Mouse (Mus musculus) effector memory CD4-positive, alpha-beta T cell, adult 5 months (primary cell): ENCODE measurements around the gene Oas1f. TPM values are rescaled to one million over a fixed set of nuclear protein-coding genes. Genes with fewer than 3 reads are reported as not detected.

Experiments used
- polyA plus RNA-seq: library from polyadenylated mRNA; unstranded; fragments of 100-300 nt; shearing (Covaris generic); gene quantifications from one replicate; pipeline ENCODE4 v1.2.1, GENCODE M21; 2017

The Oas1f gene
- polyA plus RNA-seq, result not detected

GRCm38 (mm10) chr5:120847067-120847466 lies at the start of gene Oas1f:
Oas1f (plus strand) TSS chr5:120847367.

GRCm38 (mm10) chr5:120811951-120812819 lies 35.0 kb upstream of the Oas1f start, which contains the start of gene Oas1c:
Oas1c (minus strand) TSS chr5:120812514.

GRCm38 (mm10) chr5:120861121-120861520 lies 14.0 kb downstream of the Oas1f start, which contains the start of gene Oas1h:
Oas1h (plus strand) TSS chr5:120861421.

GRCm38 (mm10) chr5:120887413-120887812 lies 40.2 kb downstream of the Oas1f start, which contains the start of gene Oas1g:
Oas1g (minus strand) TSS chr5:120887613.

GRCm38 (mm10) chr5:120906791-120907733 lies 59.9 kb downstream of the Oas1f start, which contains the start of gene Oas1a:
Oas1a (minus strand) TSS chr5:120907521.

Other genes with a start within 250 kb of the Oas1f start
- 3.3 TPM for gene Rita1, start 234.8 kb upstream of the Oas1f start, polyA plus RNA-seq
- gene Ddx54, start 234.6 kb upstream of the Oas1f start, polyA plus RNA-seq, result 75.4 TPM
- gene Cfap73, start 213.1 kb upstream of the Oas1f start, polyA plus RNA-seq, result not detected
- 9.0 TPM for gene Rasal1, start 198.6 kb upstream of the Oas1f start, polyA plus RNA-seq
- gene Dtx1, start 135.4 kb upstream of the Oas1f start, polyA plus RNA-seq, result 243 TPM
- gene Oas2, start 97.5 kb upstream of the Oas1f start, polyA plus RNA-seq, result 0.76 TPM
- gene Oas3, start 69.7 kb upstream of the Oas1f start, polyA plus RNA-seq, result 15.3 TPM
- gene Oas1e, start 51.8 kb upstream of the Oas1f start, polyA plus RNA-seq, result not detected
- gene Oas1c, start 34.9 kb upstream of the Oas1f start, polyA plus RNA-seq, result 7.7 TPM
- not detected for gene Oas1h, start 14.1 kb downstream of the Oas1f start, polyA plus RNA-seq
- gene Oas1g, start 40.2 kb downstream of the Oas1f start, polyA plus RNA-seq, result 1.4 TPM
- gene Oas1a, start 60.2 kb downstream of the Oas1f start, polyA plus RNA-seq, result 41.5 TPM
- gene Oas1d, start 67.2 kb downstream of the Oas1f start, polyA plus RNA-seq, result not detected
- gene Rph3a, start 162.7 kb downstream of the Oas1f start, polyA plus RNA-seq, result not detected